Mouse (Mus musculus) adrenal gland, postnatal 25 days (tissue): ENCODE measurements around the gene Slc25a12. TPM values are rescaled to one million over a fixed set of nuclear protein-coding genes. Genes with fewer than 3 reads are reported as not detected.
"Not testable (repeated sequence)": the region's sequence is repeated elsewhere in the genome, so short reads cannot be mapped to it uniquely, and the experiment has no call there.

Source experiments
- DNase-seq: peaks from one replicate; pipeline ENCODE4 v3.0.0; 2021; ENCODE audit warnings: mixed read lengths
- long read RNA-seq: library from polyadenylated mRNA; stranded (forward); transcript quantifications from one replicate; pipeline ENCODE4 v2.0.0, GENCODE M21; 2021
- total RNA-seq: library from RNA; stranded (reverse); gene quantifications from 2 replicates; pipeline ENCODE4 v1.2.3, GENCODE M21; 2021

Slc25a12 gene
- total RNA-seq, result 96.2 and 97.1 TPM in 2 replicates
- long read RNA-seq, full-length matches to known transcripts, result 20 of 49 reads
- long read RNA-seq, partial matches to known transcripts, result 23 of 49 reads
- long read RNA-seq, other reads (novel, unspliced or antisense), result 6 of 49 reads

DNA sequence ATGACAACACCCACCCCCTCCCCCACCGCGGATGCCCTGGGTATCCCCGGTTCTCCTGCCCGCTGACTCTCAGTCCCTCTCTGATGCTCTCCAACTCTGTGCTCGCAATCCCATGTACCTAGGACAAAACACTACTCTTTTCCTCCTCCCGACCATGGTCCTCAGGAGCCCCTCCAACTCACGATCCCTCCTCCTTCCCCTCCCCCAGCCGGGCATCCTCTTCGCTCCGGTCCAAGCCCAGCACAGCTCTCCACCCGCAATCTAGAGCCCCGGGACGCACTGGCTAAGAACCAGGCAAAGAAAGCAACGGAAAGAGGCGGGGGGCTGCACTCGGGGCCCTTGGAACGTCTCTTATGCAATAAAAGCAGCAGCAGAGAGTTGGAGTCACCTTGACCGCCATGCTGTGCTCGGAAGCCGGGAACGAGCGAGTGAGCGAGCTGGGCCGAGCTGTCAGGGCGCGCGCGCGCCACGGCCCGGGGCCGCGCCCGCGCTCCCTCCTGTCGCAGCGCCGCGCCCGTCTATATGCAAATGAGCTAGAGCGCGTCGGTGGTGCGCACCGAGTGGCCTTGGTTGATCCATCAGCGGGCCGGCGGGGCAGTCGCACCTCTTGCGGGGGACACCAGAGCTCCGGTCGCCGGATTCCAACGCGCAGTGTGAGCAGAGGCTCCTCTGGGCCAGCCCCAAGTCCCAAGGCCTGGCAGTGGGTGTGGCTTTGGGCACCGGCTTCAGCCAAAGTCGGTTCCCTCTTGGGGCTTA lies at the start of gene Slc25a12:
Slc25a12 (minus strand) TSS at position 625 of the 756 bp plus-strand sequence.
- peak; percentile 85 for DNase-seq

DNA sequence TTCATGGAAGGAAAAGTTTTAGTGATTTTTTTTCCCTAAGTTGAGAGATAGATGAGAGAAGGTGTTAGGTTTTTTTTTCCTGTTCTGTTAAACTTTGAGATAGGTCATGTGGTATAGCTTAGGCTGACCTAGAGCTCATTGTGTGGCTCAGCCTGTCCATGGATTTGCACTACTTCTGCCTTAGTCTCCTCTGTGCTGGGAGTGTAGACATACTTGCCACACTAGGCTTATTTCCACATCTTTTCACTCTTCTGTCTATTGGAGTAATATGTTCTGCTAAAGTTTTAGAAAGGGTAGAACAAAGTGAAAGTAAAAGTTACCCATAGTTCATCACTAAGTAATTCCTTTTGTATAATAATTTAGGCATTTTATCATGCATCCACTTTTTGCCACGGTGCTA lies 38.1 kb upstream of the Slc25a12 start:
- DNase-seq, result no peak

DNA sequence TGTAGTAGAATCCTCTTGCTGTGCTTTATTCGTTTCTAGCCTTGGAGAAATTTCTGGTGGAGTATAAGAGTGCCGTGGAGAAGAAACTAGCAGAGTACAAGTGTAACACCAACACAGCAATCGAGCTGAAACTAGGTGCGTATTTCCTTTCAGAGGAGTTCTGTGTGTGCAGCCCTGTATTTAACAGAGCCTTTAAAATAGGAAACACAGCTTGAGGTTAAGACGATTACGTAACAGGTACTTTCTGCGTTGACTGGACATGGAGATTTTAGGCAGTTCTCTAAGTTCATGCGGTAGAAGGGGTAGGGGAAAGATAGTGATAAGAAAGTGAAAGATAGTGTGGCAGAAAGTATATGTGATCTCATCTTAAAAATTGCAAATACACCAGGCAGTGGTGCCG lies 22.3 kb upstream of the Slc25a12 start:
- DNase-seq, result no peak

DNA sequence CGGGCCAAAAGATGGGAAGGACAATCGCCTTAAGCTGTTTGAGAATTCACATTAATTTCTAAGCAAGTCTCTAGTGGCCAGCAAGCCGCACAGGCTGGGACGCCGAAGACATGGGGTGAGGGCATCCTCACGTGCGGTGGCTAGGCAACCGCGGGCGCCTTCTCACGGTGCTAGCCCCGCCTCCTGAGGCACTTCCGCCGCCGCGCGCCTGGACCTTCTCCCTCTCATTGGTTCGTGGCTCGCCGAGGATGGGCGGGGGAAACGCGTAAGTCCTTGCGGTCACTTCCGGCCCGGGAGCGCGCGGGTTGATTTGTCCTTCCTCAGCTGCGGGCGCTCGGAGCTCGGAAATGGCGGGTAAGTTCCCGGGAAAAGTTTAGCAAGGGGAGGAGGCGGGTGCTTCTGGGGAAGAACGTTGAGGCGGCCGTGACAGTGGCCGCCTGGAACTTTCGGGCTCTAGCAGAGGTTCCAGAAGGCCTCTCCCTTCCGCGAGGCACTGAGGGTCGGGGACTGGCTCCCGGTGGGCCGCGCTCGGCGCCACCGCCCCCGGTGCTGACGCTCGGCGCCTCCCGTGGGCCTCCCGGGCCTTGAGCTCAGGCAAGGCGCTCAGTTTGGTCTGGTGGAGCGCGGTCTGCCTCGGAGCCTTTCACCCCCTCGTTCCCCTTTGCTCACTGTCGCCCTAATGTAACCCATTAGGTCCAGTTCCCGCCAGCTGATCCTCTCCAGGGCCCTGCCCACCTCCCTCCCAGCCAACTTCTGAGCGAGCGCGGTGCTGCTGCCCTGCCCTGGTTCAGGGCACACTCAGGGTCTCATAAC lies 21.6 kb upstream of the Slc25a12 start, which contains the start of gene Hat1:
Hat1 (plus strand) TSS at position 8 of the 813 bp plus-strand sequence.
- DNase-seq, result peak; percentile 97

DNA sequence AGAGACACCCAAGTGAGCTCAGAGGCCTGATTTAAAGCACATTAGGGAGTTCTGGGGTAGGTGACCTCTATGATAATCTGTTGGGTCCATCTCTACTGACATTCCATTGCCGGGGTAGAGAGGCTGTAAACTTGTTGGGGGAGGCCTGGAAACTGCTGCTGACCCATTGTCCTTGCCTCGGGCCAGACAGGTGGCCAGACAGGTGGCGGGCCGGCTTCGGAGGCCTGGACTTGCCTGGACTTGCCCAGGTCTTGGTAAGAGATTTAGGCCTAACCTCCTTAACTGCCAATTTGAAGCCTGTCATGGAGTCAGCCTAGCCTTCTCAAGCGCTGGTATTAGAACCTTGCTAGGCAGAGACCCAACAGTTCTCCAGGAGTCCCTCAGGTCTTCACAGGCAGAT lies 20.2 kb upstream of the Slc25a12 start:
- no peak for DNase-seq

DNA sequence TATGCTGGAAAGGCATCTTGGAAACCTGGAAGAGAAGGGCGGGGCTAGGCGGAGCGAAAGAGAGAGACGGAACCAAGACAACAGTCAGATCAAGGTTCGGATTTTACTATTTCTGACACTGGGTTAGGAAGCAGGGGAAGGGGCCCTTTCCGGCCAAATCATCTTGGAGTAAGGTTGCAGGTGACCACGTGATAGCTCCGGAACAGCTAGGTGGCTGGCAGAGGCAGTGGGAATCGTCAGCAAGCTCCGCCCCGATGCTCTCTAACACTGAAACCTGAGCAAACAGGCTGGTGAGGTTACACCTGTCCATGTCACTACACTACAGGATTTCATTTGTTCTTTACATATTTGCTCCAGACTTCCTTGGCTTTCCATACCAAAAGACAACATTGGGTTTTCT lies 16.3 kb upstream of the Slc25a12 start:
- no peak for DNase-seq

DNA sequence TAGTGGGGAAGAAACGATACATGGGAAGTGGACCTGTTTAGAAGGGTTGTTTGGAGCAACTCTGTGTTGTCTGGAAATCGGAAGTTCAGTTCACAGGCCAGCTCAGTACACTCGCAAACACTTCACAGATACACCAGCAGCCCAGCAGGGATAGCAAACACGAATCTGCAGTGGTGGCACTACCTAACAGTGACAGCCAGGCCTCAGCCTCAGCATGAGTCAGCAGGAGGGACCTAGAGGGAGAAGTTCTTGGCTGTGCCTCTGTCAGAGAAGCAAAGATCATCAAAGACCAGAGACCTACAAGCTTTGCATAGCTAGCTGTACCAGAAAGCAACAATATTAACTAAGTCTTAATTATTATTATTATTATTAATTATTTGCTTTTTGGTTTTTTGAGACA lies 14.4 kb upstream of the Slc25a12 start:
- no peak for DNase-seq

DNA sequence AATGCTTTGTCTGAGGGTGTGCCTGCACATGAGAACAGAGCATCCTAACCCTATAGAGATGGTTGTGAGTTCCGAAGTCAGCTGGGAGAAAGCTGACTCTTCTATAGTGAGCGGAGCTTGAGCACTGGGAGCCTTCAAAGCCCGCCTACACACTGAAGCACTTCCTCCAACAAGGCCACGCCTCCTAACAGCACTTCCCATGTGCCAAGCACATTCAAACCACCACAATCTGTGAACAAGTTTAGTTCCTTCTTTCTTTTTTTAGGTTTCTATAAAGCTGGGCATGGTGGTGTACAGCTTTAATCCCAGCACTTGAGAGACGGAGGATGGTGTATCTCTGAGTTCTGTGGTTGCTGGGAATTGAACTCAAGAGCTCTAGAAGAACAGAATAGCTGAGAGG lies 9.9 kb upstream of the Slc25a12 start:
- DNase-seq, result no peak

DNA sequence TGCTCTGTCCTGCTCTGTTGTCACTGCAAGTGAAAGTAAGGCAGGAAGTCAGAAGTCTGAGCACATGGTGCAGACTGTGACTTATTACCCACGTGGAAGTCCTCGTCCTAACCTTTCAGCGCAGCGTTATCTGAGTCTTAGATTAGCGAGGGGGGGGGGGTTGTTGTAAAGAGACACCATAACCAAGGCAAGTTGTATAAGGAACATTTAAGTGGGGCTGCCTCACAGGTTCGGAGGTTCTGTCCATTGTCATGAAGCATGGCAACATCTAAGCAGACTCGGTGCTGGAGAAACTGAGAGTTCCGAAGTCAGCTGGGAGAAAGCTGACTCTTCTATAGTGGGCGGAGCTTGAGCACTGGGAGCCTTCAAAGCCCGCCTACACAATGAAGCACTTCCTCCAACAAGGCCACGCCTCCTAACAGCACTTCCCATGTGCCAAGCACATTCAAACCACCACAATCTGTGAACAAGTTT lies 8.9 kb upstream of the Slc25a12 start:
- DNase-seq, result no peak

DNA sequence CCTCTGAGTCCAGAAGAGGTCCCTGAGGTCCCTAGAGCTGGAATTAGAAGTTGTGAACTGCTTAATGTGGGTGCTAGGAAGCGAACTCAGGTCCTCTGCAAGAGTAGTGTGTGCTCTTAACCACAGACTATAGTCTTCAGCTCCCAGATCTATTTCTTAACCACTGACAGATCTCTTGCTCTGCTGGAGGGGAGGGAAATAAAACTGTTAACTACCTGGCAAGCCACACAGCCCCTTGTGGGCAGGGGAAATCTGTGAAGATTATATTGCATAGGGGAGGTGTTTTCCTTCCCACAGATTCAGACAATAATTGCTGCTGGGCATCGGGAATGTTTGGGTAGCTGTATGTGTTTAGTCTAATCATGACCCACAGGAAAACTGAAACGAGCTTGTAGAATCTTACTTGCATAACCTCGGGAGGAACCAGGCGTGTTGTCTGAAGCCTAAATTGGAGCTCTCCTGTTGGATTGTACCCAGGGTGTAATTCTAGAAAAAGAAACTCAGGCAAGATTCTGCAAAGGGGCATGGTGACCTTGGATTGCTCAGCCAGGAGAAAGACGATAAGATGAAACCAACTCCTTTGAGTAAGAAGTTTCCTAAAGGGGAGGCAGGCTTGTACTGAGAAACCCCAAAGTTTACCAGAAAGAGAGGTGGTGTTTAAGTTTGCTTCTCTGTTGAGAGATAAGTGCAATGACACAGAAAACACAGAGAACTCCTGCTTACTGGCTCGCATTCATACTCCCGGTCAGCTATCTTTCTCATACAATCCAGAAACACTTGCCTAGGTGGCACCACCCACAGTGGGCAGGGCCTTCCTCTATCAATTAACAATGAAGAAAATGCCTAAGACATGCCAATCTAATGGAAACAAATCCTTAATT lies 7.0 kb upstream of the Slc25a12 start:
- DNase-seq, result no peak

DNA sequence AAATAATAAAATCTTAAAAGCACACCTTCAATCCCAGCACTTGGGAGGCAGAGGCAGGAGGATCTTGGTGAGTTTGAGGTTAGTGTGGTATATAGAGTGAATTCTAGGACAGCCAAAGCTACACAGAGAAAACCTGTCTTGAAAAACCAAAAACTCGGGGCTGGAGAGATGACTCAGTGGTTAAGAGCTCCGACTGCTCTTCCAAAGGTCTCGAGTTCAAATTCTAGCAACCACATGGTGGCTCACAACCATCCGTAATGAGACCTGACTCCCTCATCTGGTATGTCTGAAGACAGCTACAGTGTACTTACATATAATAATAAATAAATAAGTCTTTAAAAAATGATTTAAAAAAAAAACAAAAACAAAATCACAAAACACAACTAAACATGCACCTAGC lies 4.7 kb upstream of the Slc25a12 start:
- DNase-seq, result not testable (repeated sequence)

DNA sequence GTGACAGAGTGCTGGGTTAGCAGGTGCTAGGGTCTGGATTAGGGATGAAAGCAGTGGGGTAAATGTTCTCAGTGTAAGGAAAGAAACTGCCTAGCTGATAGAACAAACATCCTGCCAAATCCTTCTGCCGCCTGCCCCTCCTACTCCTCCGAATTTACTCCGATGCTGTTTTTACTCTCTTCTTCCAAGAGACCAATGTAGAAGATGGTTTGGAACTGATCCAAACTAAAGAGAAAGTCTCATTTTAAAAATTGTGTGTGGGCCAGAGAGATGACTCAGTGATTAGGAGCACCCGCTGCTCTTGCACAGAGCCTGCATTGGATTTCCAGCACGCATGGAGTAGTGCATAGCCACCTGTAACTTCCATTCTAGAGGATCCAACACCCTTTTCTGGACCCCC lies 4.2 kb upstream of the Slc25a12 start:
- DNase-seq, result no peak

DNA sequence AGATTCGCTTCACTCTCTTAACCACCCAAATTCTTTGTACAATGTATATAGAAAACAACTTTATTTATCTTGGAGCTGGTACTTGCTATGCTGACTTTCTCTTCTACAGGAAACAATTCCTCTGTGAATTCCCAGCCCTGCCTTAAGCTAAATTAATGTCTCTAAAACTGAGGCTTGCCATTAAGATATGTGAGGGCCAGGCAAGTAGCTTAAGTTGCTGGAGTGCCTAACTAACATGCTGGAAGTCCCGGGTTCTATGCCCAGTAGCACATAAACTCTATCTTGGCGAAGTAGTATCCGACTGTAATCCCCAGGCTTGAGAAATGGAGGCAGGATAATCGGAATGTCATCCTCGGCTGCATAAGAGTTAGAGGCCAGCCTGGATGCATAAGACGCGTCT lies 537 bp upstream of the Slc25a12 start:
- DNase-seq, result no peak

DNA sequence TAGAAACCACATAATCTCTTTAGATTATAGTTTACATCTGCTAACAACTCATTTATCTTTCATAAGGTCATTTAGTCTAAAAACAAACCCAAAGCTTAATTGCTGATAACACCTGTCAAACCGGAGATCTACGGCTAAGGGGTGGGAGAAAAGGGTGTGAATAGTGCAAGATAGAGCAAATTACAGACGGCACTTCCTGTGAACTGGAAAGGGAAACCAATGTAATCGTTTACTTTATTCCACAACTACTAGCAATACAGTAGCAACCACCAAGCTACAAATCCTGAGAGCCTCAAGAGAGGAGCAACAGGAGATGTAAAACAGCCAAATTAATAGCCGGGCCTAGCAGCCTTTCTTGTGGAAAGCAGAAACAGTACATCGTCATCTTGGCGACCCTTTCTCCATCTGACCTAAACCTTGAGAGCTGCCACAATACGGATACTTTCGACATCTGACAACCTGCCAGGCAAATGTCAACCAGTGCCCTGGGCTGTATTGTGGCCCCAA lies 878 bp downstream of the Slc25a12 start:
- DNase-seq, result no peak

DNA sequence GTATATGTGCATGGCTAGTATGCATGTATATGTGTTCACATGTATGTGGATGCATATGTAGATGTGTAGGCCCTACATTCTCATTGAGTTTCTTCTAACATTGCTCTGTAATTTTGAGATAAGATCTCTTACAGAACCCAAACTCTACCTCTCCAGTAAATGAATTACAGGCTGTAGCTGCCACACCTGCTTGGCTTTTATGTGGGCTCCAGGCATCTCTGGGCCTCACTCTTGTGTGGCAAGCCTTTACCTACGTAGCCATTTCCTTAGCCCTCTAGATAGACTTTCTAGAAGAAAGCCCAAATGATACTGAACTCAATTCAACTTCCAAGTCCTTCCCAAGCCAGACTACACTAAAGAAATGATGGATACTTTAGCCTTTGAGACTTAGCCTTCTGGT lies 7.4 kb downstream of the Slc25a12 start:
- no peak for DNase-seq

DNA sequence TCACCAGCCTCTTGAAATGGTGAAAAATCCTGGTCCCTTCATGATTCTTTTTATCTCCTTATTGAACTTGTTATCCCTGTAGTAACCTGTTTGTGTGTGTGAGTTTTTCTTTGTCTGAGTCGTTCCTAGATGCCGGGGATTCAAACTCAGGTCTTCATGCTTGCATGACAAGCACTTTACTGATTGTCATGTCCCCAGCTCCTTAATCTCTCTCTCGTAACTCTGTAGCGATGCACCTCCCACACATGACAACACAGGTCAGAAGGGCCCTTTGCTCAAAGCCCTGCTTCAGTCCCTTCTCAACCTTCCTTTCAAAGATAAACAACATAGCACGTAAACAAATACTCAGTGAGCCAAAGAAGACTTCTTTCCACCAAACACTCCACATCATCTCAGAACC lies 9.2 kb downstream of the Slc25a12 start:
- DNase-seq, result no peak

DNA sequence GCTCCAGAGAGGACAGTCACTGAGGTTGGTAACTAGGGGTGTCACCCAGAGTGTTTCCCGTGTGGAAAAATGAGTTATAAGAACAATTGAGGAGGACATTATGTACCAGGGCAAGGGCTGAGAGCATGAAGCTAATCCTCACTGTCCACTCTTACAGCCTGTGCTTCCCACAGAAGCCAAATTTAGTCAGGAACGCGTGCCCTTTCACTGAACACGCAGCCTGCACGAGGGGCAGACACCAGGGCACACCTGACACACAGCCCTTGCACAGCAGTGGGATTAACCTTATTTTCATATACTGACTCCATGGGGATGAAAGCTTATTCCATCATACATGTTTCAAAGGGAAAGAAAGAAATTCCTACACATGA lies 13.5 kb downstream of the Slc25a12 start:
- no peak for DNase-seq

DNA sequence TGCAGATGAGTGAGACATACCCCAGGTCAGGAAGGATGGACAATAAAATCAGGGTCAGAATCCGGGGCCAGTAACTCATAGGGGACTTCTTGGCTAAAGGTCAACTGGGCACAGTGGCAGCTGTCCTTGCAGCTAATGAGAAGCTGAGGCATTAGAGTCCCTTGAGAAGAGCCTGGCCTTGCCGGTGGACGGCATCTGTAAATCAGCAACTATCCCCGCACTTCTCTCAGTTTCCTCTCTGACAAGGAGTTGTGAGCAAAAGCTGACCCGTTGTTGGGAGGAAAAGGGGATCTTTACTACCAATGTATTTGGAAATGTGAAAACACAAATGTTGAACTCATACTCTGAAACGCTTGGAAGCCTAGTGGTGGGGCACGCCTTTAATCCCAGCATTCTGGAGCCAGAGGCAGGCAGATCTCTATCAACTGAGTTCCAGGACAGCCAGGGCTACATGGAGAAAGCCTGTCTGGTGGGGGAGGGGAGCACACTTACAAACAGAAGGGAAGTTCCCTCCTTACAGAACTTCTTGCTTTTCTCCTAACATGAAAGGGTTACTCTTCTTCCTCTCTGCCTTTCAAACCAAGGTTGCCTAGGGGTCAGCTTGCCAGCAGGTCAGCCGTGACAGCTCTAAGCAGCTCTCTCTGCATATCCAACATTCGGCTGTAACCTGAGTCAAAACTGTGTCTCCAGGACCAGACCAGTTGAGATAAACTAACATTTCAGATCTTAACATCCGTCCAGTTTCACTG lies 14.1 kb downstream of the Slc25a12 start:
- no peak for DNase-seq

DNA sequence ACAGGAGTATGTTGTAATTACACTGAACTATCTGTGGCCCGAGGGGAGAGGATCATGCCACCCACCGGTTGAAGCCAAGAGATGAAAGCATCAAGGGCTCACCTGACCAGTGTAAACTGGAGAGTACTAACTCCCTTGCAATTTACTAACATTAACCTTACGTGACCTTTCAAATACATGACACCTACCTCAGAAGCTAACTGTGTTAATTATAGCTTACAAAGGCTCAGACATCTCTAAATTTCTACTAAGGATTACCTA lies 15.9 kb downstream of the Slc25a12 start:
- DNase-seq, result no peak

DNA sequence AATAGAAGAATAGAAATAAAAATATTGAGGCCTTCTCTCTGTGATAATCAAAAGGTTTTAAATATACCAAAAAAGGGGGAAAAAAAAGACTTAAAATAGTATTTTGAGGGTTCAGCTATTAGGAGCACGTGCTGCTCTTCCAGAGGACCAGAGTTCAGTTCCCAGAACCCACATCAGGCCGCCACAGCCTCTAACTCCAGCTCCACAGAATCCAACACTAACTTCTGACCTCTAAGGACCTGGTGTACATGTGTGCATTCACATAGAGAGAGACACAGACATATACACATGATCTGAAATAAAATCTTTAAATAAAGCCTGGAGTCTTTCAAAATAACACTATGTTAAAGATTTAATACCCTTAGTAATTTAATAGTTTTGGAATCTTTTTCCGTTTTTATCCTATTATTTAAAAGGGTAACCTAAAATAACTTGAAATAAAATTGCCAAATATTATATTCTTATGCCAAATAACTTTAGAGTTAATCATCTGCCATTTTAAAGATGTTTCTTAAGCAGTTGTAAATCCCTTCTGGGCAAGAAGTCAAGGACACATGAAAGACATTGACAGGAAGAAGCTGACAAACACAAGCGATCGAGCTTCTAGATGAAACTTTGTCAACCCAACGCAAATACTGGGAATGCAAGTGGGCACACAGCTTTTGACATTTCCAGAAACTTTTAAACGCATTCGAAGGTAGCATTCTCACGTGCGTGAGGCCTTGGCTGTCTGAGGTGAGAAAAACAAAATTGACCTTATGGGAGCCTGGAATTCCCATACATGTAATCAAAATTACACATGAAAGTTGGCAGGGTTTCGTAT lies 16.4 kb downstream of the Slc25a12 start:
- no peak for DNase-seq

DNA sequence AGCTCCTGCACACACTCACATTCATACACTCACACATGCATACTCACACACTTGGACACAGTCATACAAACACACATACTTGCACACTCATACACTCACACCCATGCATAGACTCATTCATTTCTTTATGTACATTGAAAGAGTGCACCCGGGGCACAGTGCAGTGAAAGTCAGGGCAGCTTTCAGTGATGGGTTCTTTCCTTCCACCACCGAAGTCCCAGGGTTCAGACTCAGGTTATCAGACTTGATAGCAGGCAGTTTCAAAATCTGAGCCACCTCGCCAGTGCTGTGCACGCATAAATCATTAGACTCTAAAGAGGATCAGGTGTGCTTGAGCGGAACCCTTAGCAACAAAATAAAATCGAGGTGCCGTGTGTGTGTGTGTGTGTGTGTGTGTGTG lies 17.4 kb downstream of the Slc25a12 start:
- no peak for DNase-seq
